Mouse (Mus musculus) Muller cell, postnatal 12 days (primary cell): ENCODE results near the gene Neil1.

Experiments used
- DNase-seq: peaks from one replicate; pipeline ENCODE4 v3.0.0-alpha.2; 2015; ENCODE audit errors: inconsistent ontology term

The Neil1 gene

GRCm38 (mm10) chr9:57139110-57139509 is 9.0 kb downstream of the Neil1 start:
- no peak for DNase-seq

GRCm38 (mm10) chr9:57138507-57138906 is 9.6 kb downstream of the Neil1 start:
- no peak for DNase-seq

GRCm38 (mm10) chr9:57137777-57138176 is 10.3 kb downstream of the Neil1 start:
- DNase-seq: no peak

- DNase-seq: no peak
These were observed 10.9 kb downstream of the Neil1 start for GRCm38 (mm10) chr9:57137246-57137645.

GRCm38 (mm10) chr9:57130577-57131433 is 17.3 kb downstream of the Neil1 start, which contains the start of gene Man2c1:
Gene Man2c1, plus strand, starts transcription at chr9:57130690.
- DNase-seq: peak; percentile 91

- no peak for DNase-seq
These were observed 18.5 kb downstream of the Neil1 start for GRCm38 (mm10) chr9:57129641-57130040.

- DNase-seq: no peak
These were observed 30.8 kb downstream of the Neil1 start for GRCm38 (mm10) chr9:57117261-57117755.
